Mouse (Mus musculus) mesoderm, embryonic 11.5 days (tissue): ENCODE measurements around the gene Ncor2.

Source experiments
- DNase-seq: peaks from one replicate; pipeline ENCODE4 v3.0.0-alpha.2; 2012; ENCODE audit warnings: low read depth, low spot score

The Ncor2 gene

DNA sequence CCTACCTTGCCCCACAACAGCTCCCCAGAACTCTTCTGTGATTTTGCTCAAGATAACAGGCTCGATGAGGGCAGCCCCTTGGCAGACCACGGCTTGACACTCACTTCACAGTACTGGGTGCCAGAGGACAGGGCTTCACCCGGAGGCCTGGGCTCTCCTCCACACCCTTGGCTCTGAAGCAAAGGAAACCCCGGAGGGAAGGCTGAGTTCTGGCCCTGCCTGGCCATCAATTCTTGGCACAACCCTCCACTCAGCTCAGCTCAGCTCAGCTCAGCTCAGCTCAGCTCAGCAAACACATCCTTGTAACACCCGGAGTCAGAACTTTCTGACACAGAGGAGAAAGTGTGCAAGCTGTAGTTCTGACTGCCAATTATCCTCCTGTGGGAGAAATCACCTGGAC is 30.3 kb downstream of the Ncor2 start:
- no peak for DNase-seq

DNA sequence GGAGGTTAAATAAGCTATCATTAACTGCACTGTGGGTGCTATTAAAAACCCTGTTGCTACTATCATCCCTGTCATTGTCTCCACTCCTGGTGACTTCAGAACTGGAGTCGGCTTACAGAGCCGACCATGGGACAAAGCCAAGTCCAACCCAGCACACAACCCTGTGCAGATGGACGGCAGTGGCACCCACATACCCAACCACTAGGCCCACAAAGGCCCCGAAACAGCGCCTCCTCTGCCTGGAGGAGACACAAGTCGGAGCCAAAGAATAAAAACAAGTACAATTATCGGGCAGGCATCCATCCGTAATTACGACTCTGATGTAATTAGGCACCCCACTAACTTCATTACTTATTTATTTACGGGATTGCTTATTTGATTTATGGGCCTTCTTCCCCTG is 30.8 kb downstream of the Ncor2 start:
- no peak for DNase-seq

DNA sequence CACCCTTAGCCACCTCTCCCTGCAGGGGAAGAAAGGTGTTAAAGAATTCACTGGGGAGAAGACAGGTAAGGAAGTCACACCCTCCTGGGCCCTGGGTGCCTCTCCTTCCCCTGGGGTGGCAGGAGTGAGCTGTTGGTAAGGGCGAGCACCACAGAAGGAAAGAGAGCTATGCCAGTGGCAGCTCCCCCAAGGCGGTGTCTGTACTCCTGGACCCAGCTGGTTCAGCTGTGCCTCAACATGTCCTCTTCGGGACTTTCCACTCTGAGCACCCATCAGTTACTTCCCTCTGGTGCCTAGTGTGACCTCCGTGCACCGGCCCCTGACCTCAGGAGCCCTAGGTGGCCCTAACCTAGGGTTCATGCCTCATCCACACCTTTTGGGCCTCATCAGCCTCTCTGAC is 31.9 kb downstream of the Ncor2 start:
- DNase-seq: no peak

- DNase-seq: no peak
Measured at GRCm38 (mm10) chr5:125143114-125143872, 35.7 kb downstream of the Ncor2 start.

GRCm38 (mm10) chr5:125141916-125142315 is 37.1 kb downstream of the Ncor2 start:
- no peak for DNase-seq

- DNase-seq: no peak
Measured at GRCm38 (mm10) chr5:125141525-125141880, 37.5 kb downstream of the Ncor2 start.

DNA sequence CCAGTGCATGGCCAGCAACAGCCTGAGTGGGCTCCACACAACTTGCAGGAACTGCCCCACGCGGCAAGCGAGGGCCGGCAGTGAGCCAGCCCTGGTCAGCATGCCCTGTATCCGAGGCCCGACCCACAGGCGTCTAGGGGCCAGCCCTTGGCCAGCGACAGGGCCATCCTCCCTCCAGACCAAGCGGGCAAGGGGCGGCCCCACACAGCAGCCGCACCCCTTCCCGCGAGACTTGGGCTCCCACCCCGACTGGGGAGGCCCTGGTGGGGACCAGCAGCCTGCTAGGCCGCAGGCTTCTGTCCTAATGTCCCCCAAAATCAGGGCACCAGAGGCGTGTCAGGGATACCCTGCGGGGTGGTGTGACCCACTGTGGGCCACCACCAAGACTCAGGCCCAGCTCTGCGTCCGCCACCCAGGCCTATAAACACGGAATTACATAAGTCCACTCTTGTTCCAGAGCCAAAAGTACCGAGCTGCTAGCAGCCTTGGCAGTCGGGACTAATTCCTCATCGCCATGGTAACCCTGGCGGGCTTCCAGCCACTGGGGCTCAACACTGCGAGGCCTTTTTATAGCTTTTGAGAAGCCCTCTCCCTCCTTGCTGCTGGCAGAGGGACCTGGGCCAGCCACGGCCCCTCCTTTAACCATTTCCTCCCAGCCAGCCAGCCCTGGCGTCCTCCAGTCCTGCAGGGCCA is 38.0 kb downstream of the Ncor2 start:
- DNase-seq: peak; percentile 94

DNA sequence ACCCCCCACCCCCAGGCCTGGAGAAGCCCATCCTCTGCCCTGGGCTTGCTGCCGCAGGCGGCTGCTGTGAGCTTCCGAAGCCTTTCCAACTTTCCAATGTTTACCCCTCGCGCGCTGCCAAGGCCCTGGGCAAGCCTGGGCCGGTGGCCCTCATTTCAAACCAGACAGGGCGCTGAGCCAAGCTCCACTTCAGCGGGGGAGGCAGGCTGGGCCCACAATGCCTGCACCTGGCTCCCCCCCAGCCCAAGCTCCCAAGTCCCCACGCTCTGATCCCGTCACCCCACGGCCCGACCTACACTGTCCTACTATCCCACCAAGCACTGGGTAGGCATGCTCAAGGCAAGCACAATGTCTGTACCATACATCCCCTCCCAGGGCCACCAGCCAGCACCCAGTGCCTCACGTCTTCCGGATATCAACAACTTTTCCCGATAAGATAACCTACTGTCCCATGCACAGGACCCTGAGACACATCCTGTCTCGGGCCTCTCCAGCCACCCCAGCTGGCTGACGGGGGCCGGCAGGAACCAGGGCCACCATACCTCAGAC is 38.8 kb downstream of the Ncor2 start:
- no peak for DNase-seq

GRCm38 (mm10) chr5:125139669-125140068 is 39.4 kb downstream of the Ncor2 start:
- DNase-seq: no peak

GRCm38 (mm10) chr5:125138841-125139430 is 40.1 kb downstream of the Ncor2 start:
- DNase-seq: no peak

DNA sequence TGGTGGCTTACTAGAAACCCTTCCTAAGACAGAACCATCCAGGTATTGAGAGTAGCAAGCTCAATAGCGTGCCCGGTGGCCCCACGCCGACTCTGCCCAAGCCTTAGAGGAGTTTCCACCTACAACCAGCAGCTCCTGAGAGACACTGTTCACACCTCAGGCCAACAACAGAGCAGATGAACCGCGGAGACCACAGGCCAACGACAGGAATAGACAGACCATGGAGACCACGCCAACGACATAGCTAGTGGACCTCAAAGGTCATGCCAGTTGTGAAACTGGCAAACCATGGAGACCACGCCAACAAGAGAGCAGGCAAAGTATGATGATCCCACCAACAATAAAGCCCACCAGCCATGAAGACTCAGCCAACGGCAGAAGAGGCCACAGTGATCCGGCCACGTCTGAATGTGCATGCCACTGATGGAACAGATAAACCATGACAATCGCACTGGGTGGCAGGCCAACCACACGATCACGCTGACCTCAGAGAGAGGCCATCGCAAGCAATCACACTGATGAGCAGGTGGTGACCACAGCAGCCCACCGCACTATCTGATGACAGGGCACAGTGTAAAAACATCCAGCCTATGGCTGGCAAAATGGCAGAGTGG is 41.2 kb downstream of the Ncor2 start:
- DNase-seq: no peak

DNA sequence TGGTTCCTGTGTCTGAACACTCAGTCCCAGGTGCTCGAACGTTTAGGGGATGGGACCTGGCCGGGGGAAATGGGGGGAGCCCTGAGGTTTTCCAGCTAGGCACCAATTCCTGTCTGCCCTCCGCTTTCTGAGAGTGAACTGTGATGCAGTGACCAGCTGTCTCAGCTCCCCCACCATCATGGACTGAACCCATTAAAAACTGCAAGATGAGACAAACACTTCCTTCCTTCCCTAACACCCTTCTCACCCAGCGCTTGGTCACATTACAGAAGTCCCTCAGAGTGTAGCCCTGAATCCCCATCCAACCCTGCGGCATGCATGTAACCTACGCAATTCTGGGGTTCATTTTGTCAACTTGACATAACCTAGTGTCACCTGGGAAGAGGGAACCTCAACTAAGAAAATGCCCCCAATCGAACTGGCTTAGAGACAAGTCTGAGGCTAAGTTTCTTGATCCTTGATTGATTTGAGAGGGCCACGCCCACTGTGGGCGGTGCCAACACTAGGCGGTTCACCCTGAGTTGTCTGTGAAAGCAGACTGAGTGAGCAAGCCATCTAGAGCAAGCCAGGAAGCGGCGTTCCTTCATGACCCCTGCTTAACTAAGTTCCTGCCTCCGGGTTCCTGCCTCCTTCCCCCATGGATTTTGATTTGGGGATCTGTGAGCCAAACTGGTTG is 41.9 kb downstream of the Ncor2 start:
- no peak for DNase-seq

DNA sequence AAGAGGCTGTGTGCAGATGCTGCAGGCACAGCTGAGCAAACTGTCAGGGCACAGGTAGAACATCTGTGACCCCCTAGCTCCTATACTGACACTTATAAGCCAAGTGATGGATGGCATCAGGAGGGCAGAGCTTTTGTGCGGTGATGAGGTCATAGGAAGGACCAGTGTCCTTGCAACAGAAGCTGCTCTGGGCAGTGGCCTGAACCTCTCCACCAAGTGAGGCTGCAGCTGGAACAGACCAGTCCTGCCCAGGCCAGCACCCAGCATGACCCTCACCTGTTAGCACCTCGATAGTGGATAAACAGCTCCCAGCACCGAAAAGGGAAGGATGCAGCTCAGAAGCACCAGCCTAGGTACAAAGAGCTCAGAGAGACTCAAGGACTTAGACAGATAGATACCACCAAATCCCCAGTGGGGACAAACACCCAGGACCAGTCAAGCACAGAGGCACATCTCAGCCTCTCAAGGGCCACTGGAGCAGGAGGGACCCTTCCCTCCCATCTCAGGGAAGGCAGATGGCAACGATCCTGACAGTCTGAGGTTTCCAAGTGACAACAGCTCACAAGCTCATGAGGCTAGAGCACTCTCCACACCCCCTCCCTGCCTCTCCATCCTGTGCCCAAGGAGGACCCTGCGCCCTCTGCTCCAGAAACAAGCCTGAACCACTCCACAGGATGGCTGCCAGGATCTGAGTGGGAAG is 42.6 kb downstream of the Ncor2 start:
- DNase-seq: no peak

- peak; percentile 89 for DNase-seq
Measured at GRCm38 (mm10) chr5:125134795-125135468, 44.1 kb downstream of the Ncor2 start.

- no peak for DNase-seq
Measured at GRCm38 (mm10) chr5:125134391-125134790, 44.6 kb downstream of the Ncor2 start.

DNA sequence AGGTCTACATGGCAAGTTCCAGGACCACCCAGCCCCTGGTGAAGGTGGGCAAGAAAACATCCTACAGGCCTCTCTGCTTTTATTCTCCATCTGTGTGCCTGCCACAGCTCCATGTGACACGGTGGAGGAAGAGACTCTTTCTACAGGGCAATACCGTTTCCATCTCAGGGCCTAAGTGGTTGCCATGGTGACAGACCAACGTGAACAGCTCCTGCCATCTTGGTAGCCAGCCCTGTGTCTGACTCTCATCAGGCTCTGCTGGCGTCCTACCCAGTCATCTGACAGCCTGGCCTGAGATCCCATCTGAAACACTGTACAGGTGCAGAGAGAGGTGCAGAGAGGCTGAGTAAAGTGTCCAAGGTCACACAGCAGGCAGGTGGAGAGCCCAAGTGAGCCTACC is 45.4 kb downstream of the Ncor2 start:
- no peak for DNase-seq

DNA sequence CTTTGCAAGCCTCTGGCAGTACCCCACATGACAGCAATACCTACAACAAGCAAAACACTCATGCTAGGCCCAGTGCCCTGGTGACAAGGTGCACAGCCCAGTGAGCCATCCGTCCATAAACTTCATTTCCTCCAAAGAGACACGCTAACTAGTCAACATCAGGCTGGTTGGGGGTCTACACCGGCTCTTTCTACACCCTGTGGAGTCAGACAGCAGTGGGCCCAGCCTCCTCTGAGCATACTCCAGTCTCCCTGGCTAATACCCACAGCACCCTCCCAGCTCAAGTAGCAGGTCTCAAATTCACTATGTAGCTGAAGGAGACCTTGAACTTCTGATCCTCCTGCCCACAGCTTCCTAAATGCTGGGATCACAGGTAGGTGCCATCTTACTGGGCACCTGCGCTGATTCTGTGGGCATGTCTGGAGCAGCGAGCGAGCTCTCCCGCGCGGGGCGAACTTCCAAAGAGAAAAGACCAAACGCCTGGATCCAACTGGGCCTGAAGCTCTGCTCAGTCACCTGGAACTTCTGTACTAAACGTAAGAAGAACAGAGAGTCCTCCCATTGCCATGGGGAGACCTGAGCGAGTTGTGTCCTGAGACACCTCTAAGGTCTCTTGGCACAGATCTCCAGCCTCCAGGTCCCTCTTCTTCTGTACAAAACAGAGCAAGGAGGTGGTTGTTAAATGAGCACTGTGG is 46.3 kb downstream of the Ncor2 start:
- no peak for DNase-seq

DNA sequence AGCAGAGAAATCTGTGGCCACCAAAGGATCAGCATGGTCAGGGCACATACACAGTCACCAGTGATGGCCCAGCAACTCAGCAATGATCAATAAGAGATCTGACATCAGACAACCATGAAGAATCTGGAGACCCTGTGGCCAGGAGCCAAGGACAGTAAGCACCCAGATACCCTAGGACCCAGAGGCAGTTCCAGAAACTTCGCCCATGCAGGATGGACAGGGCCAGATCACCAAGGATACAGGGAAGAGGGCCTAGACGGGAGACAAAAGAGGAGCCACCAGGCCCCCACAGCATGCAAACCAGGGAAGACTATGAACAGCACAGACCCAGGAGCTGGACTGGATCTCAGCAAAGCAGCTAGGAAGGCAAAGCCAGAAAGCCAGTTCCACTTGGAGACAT is 47.0 kb downstream of the Ncor2 start:
- no peak for DNase-seq

- no peak for DNase-seq
Measured at GRCm38 (mm10) chr5:125130406-125130805, 48.6 kb downstream of the Ncor2 start.

GRCm38 (mm10) chr5:125128939-125129385 is 50.1 kb downstream of the Ncor2 start:
- DNase-seq: no peak
